In the genomic region with DNA sequence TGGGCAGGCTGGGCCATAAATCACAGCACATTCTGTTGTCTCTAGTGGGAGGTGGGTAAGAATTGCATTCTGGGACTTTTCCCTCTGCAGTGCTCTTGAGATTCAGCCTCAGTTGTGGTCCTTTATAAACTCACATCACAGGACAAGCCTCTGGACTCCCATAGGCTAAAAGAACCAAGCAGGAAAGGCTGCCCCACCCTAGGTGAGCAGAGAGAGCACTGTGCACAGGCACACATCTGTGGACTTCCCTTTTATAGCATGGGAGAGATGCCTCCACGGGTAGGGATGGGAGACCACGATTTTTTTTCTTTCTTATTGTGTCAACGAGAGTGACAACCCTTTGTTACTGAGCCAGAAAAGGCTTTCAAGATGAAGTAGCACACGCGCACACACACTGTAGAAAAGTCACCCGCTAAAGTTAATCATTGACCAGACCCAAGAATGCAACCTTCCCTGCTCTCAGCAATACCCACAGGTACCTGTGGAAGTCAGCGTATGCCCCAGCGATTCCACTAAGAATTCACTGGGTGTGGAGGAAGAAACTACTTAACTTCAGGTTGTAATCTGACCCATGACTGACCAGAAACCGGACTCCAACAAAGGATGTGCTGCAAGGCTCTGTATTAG, we compare ENCODE assay signal across 11 mouse cellular contexts. TPM values are rescaled to one million over a fixed set of nuclear protein-coding genes. Genes with fewer than 3 reads are reported as not detected.
A peak's percentile ranks its signal among the peaks of the same experiment; 100 is the strongest.
DNase-seq lines count a peak whose midpoint lies in the region; ATAC-seq and TF ChIP-seq lines count a peak whose summit lies in the region.
"Had no signal": no experiment of that assay in that cellular context is flagged by ENCODE, and none has a peak within 500 bp of the region (broad histone marks: within the 10 kb centered on the region; RNA-seq: fewer than 3 reads in every experiment).

No protein-coding gene starts in this region.

- no peaks in the 10 kb centered on the region for H3K36me3 ChIP-seq in lung, embryonic 14.5 days (ENCODE audit: insufficient read depth)
- H3K36me3 ChIP-seq in kidney, adult 2 months (ENCODE audit: control insufficient read depth, insufficient read depth, low read length), result no peaks in the 10 kb centered on the region
- H3K36me3 ChIP-seq in liver, embryonic 13.5 days, result no peaks in the 10 kb centered on the region
- H3K36me3 ChIP-seq in stomach, embryonic 14.5 days (ENCODE audit: control insufficient read depth, insufficient read depth, low read length), result no peaks in the 10 kb centered on the region
- H3K36me3 ChIP-seq in forebrain, embryonic 13.5 days (ENCODE audit: poor library complexity, severe bottlenecking), result no peaks in the 10 kb centered on the region

- no peaks in the 10 kb centered on the region for H3K27me3 ChIP-seq in lung, embryonic 14.5 days (ENCODE audit: insufficient read depth, low read length)
- no peaks in the 10 kb centered on the region for H3K27me3 ChIP-seq in kidney, adult 2 months (replicated peaks; ENCODE audit: control insufficient read depth, insufficient read depth, low read length)
- no peaks in the 10 kb centered on the region for H3K27me3 ChIP-seq in liver, embryonic 13.5 days
- no peaks in the 10 kb centered on the region for H3K27me3 ChIP-seq in stomach, embryonic 14.5 days (ENCODE audit: control insufficient read depth, insufficient read depth, low read length)
- no peaks in the 10 kb centered on the region for H3K27me3 ChIP-seq in forebrain, embryonic 13.5 days

- ATAC-seq in lung, embryonic 14.5 days (ENCODE audit: insufficient read depth), result peak; percentile 88
- ATAC-seq in liver, embryonic 13.5 days (ENCODE audit: low read depth), result peak; percentile 69
- peak; percentile 90 for ATAC-seq in stomach, embryonic 14.5 days (ENCODE audit: insufficient number of reproducible peaks, insufficient read depth, low FRiP score, low read depth)
- no peak; the same call in 1 of the 2 replicates for ATAC-seq in granulocyte monocyte progenitor cell, adult 5-6 weeks (replicated peaks; ENCODE audit: poor library complexity, severe bottlenecking)
- no peak for ATAC-seq in forebrain, embryonic 13.5 days
- ATAC-seq: inflammation-experienced regulatory T-cells, adult 6 months had no signal

- no peak for TF ChIP-seq POLR2A in kidney, adult 2 months (IDR thresholded peaks at IDR 0.05; ENCODE audit: low read depth, low read length)

- H3K4me2 ChIP-seq in lung, embryonic 14.5 days, result peak overlapping the region; percentile 13; the same call in 1 of the 2 replicates
- H3K4me2 ChIP-seq in liver, embryonic 13.5 days, result no peak overlapping the region
- H3K4me2 ChIP-seq in stomach, embryonic 14.5 days (replicated peaks; ENCODE audit: low read depth, low read length), result no peak overlapping the region
- no peak overlapping the region for H3K4me2 ChIP-seq in forebrain, embryonic 13.5 days

- no peak overlapping the region for H3K9ac ChIP-seq in lung, embryonic 14.5 days
- no peak overlapping the region for H3K9ac ChIP-seq in liver, embryonic 13.5 days
- no peak overlapping the region for H3K9ac ChIP-seq in stomach, embryonic 14.5 days (replicated peaks; ENCODE audit: low read depth, low read length)
- no peak overlapping the region for H3K9ac ChIP-seq in forebrain, embryonic 13.5 days

- peak; percentile 70 for DNase-seq in lung, embryonic 14.5 days
- DNase-seq in lung, postnatal 14 days, result no peak
- DNase-seq in kidney, adult 2 months, result peak; percentile 90
- DNase-seq in liver, embryonic 13.5 days, result no peak
- no peak for DNase-seq in cerebellum, adult 8-10 months
- DNase-seq: cerebellum, postnatal 10 days; gastrocnemius, postnatal 10 days had no signal

- H3K4me3 ChIP-seq in lung, embryonic 14.5 days (ENCODE audit: low read depth, low read length), result no peak overlapping the region
- no peak overlapping the region for H3K4me3 ChIP-seq in kidney, adult 2 months (ENCODE audit: insufficient read depth, low read depth, low read length)
- no peak overlapping the region for H3K4me3 ChIP-seq in liver, embryonic 13.5 days (replicated peaks)
- H3K4me3 ChIP-seq in stomach, embryonic 14.5 days (ENCODE audit: low read depth, low read length), result no peak overlapping the region
- H3K4me3 ChIP-seq in forebrain, embryonic 13.5 days, result no peak overlapping the region

- peak overlapping the region; percentile 51 for H3K27ac ChIP-seq in lung, embryonic 14.5 days (ENCODE audit: low read depth)
- H3K27ac ChIP-seq in kidney, adult 2 months (ENCODE audit: insufficient read depth, low read depth, low read length), result peak overlapping the region; percentile 64; the same call in 1 of the 2 replicates
- H3K27ac ChIP-seq in liver, embryonic 13.5 days, result no peak overlapping the region; the same call in 1 of the 2 replicates
- peak overlapping the region; percentile 66; the same call in 1 of the 2 replicates for H3K27ac ChIP-seq in stomach, embryonic 14.5 days (ENCODE audit: low read length)
- no peak overlapping the region for H3K27ac ChIP-seq in forebrain, embryonic 13.5 days

- 53% methylated on average over 9 of the region's 9 CpGs for WGBS in lung, embryonic 14.5 days
- WGBS in kidney, adult 2 months, result 25% methylated on average over 9 of the region's 9 CpGs
- 47% methylated on average over 9 of the region's 9 CpGs for whole genome bisulfite sequencing in liver, embryonic 13.5 days (ENCODE audit: insufficient replicate concordance)
- 51% methylated on average over 9 of the region's 9 CpGs for WGBS in stomach, embryonic 14.5 days
- WGBS in forebrain, embryonic 13.5 days, result 77% methylated on average over 9 of the region's 9 CpGs

- H3K4me1 ChIP-seq in lung, embryonic 14.5 days (ENCODE audit: insufficient read depth), result no peaks in the 10 kb centered on the region
- peaks cover 17% of the 10 kb centered on the region for H3K4me1 ChIP-seq in kidney, adult 2 months (ENCODE audit: control insufficient read depth, insufficient read depth, low read length)
- H3K4me1 ChIP-seq in liver, embryonic 13.5 days (replicated peaks), result peaks cover 3% of the 10 kb centered on the region; the same call in 1 of the 2 replicates
- H3K4me1 ChIP-seq in stomach, embryonic 14.5 days (ENCODE audit: control insufficient read depth, insufficient read depth, low read length), result no peaks in the 10 kb centered on the region
- no peaks in the 10 kb centered on the region for H3K4me1 ChIP-seq in forebrain, embryonic 13.5 days

- no peak for TF ChIP-seq CTCF in lung, embryonic 14.5 days (IDR thresholded peaks at IDR 0.05; ENCODE audit: low read depth)
- TF ChIP-seq CTCF in kidney, adult 2 months (conservative IDR thresholded peaks at IDR 0.05; ENCODE audit: insufficient read depth, insufficient read length, low read depth, low read length), result peak; percentile 23; the same call in 1 of the 2 replicates

- no peaks in the 10 kb centered on the region for H3K9me3 ChIP-seq in lung, embryonic 14.5 days (ENCODE audit: low read depth, low read length)
- H3K9me3 ChIP-seq in liver, embryonic 13.5 days (replicated peaks), result no peaks in the 10 kb centered on the region
- no peaks in the 10 kb centered on the region for H3K9me3 ChIP-seq in stomach, embryonic 14.5 days (ENCODE audit: control insufficient read depth, low read depth, low read length)
- no peaks in the 10 kb centered on the region for H3K9me3 ChIP-seq in forebrain, embryonic 13.5 days (replicated peaks)

RNA-seq across cellular contexts. Expression of a gene that starts 32.4 kb away (rescaled TPM):
- 38.1 and 38.7 TPM in 2 replicates for polyA plus RNA-seq in lung, embryonic 14.5 days (2014; fragmentation: Nextera tagmentation; extraction: Ambion mirVana)
- 14.6 and 19.1 TPM in 2 replicates for polyA plus RNA-seq in kidney, adult 2 months (2012; rRNA removed)
- 8.8 and 10.2 TPM in 2 replicates for polyA plus RNA-seq in liver, embryonic 13.5 days (2015; fragmentation: Nextera tagmentation; extraction: Ambion mirVana)
- 57.3 and 62.2 TPM in 2 replicates for polyA plus RNA-seq in stomach, embryonic 14.5 days (2014; fragmentation: Nextera tagmentation; extraction: Ambion mirVana)
- 13.4 and 14.4 TPM in 2 replicates for total RNA-seq in granulocyte monocyte progenitor cell, adult 5-6 weeks (2014; fragmentation: Nextera tagmentation)
- 10.6 and 12.1 TPM in 2 replicates for total RNA-seq in granulocyte monocyte progenitor cell, adult 5-6 weeks (2017)
- polyA plus RNA-seq in forebrain, embryonic 13.5 days (2015; fragmentation: Nextera tagmentation; extraction: Ambion mirVana), result 8.1 and 8.8 TPM in 2 replicates

Comparison
In these comparisons a context has a peak if more than half of its experiments do, and no peak if none do; other contexts are left out.
1. DNase-seq: peak in lung, embryonic 14.5 days (single experiment) and kidney, adult 2 months (single experiment); none in lung, postnatal 14 days (single experiment), liver, embryonic 13.5 days (single experiment) and cerebellum, adult 8-10 months (single experiment).
2. ATAC-seq: peak in lung, embryonic 14.5 days (single experiment), liver, embryonic 13.5 days (single experiment) and stomach, embryonic 14.5 days (single experiment); none in granulocyte monocyte progenitor cell, adult 5-6 weeks (single experiment) and forebrain, embryonic 13.5 days (single experiment).
3. H3K27ac ChIP-seq: peak in lung, embryonic 14.5 days (single experiment), kidney, adult 2 months (single experiment) and stomach, embryonic 14.5 days (single experiment); none in liver, embryonic 13.5 days (single experiment) and forebrain, embryonic 13.5 days (single experiment).